Mouse (Mus musculus) lung, postnatal 4 days (tissue): ENCODE measurements around the gene Hacl1.

ENCODE experiments used
- DNase-seq, 2 experiments: peaks; one replicate each; pipeline ENCODE4 v3.0.0; 2021

Hacl1 gene

DNA sequence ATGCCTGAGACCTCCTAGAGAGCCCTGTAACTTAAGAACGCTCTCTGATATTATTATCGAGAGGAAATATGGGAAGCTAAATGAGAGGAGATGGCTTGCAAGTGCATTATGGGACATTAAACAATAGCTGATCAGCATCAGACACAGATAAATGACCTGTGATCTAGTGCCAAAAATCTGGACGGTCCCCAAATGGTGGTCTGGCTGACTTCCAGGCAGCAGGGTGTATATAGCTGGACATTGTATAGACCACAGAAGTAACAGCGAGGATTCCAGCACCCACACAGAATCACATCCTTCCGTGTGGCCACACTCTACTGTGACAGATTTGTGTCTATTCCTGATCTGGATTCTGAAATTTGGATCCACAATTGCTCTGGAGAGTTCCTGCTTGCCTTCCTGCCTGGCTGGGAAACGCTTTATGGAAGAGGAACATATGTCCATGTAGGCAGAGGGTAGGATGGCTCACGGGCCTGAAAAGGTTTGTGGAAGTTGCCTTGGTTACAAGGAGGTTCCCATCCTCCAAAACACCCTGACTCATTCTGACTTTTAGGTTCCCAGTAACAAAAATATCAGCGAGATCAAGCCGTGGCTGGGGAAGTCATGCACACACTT, 68.4 kb downstream of the Hacl1 start:
- DNase-seq: peak in 1 of 2 experiments; percentile 38

DNA sequence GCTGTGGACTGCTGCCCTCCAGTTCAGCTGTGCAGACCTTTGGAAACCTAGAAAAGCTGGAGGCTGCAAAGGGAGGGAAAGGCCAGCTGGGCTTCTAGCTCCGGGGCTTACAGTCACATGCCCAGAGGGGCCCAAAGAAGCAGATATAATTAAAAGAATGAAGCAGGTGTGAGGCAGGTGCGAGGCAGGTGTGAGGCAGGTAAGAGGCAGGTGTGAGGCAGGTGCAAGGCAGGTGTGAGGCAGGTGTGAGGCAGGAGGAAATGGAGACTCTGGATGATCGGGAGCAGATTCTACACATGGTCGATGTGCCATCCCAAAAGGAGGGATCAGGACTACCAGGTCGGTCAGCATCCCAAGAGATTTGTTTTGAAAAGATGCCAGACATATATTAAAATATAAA, 69.7 kb downstream of the Hacl1 start:
- DNase-seq: peak in 1 of 2 experiments; percentile 12

DNA sequence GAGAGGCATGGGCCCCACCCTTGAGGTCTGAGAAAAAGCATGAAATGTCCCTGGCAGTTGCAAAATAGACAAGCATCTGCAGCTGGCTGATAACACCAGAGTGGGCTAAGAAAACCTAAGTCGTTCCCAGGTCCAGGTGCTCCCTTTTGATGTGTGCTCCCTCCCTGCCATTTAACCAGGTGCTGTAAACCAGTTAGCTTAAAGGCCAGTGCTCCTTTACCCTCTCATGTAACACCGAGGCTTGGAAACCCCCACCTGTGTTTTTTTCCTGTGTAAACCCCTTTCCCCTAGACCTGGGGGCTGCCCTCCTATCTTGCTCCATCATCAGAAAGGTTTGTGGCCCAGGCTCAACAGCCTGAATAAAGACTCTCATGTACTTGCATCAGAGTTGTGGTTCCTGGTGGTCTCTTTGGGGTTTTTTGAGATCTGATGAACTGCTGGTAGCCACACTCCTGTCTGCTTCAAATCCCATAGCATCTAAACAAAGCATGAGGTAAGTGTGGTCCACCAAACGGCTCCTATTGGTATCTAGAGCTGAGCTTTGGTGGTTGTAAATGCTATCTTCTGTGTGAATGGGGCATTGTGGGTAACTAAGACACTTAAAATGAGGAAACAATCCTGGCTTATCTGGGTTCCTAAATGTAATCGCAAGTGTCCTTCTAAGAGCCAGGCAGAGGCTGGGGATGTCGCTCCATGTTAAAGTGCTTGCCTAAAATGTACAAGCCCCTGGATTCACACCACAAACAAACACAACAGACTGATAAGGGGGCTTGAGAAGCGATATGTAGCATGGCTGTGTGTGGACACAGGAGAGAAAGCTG, 70.7 kb downstream of the Hacl1 start:
- no peak for DNase-seq

DNA sequence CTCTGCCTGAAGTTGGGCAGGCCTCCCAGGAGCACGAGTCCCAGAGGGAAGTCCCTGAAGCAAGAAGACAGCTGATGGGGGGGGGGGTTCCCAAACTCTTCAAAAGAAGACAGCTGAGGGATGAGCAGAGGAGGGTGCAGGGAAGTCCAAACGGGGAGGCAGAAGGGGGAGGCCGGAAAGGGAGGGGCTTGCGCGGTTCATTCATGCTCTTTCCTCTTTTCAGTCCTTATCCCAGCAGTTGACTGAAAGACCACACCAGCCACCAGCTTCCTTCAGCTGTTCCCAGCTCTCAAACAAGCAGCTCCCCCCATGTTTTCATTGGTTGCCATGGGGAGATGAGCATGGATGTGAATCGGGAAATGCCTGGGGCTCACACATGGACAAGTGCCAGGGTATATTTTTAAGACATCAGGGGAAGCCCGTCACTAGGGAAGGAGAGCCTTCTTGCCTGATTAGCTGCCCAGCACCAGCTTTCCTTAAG, 71.9 kb downstream of the Hacl1 start:
- DNase-seq: peak; percentile 55 to 78

DNA sequence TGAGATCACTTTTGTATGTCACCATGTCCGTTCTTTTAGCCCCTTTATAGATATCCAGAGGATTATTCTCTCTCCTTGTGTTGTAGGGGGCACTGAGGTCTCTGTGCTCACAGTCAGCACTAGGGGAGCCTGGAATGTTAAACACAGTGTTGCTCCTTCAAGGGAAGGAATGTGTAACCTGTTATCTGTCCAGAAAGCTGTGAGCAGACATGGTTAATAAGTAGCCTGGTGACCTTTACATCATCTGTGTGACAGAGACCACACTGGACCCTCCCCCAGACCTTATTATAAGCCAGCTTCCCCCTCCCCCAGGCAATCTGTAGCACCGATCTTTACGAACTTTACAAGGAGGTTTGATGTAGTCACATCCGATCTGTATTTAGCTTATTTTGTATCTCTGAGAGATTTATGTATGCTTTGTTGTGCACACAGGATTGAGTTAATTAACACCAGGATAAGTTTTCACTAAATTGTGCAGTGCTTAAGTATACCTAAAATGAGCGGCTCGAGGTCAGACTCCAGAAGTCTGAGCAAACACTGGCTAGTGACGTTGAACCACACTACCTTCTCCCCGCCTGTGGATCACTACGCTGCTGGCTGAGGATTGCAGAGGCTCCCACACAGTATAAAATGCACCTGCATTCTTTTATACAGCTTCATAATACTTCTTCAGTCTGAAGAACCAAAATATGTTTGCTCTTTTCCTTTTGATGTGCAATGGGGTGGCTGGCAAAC, 75.4 kb downstream of the Hacl1 start:
- DNase-seq: no peak

DNA sequence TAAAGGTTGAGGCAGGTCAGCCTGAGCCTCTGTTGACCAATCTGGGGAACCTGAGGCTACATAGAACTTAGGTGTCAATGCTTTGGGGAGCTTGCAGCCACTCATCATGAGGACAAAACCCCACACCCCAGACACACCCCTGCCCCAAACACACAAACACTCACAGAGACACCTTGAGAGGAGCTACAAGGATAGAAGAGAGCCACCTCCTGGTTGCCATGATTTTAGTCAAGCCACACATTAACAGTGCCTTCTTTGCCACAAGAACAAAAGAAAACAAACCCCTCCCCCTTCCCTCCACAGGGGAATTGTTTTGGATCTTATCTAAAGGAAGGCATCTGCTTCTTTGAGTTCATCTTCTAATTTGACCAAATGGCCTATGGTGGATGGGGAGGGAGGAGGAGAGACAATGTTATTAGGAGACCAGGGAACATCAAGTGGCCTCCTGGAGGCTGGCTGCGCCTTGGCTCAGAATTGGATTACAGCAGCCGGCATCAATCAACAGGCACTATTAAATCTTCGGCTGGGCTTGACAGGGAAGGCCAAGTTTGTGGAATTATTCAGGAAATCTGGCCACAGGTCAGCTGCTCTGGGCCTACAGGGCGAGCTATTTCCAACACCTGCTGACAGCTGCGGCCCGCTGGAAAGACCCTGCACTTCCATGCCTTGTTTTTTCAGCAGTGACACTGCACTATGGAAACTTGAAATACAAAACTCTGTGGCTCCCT, 76.5 kb downstream of the Hacl1 start:
- DNase-seq: peak; percentile 77 to 92

DNA sequence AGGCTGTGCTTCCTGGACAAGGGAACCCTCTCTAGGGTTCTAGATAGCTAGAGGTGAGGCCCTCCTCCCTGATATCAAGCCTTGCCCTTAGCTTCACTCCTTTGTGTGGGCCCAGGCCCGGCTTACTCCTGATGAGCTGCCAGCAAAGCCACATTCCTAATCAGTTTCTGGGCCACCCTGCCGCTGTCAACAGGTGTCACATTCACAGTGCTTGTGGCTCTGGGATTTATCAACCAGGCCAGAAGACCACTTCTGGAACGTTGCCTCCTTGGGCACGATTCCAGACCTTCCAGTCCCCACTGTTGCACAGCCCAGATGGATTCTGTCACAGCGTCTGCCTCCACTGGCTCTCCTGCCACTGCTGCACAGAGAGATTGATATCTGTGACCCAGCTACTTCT, 80.2 kb downstream of the Hacl1 start:
- DNase-seq: peak; percentile 62 to 88

DNA sequence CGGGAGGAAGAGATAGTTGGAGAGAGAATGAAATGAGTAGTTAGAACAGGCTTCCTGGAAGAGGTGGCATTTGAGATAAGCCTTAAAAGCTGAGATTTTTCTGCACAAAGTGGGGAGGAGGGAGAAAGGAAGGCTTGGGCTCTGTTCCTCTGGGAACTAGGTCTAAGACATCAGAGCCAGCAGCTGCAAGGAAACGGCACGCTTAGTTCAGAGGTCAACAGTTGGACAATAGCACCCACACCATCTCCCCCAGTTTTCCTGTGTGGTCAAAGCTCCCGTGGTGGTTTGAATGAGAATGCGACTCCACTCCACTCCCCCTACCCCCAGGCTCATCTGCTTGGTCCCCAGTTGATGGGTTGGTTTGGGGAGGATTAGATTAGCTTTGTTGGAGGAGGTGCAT, 81.9 kb downstream of the Hacl1 start:
- DNase-seq: peak; percentile 59 to 82

DNA sequence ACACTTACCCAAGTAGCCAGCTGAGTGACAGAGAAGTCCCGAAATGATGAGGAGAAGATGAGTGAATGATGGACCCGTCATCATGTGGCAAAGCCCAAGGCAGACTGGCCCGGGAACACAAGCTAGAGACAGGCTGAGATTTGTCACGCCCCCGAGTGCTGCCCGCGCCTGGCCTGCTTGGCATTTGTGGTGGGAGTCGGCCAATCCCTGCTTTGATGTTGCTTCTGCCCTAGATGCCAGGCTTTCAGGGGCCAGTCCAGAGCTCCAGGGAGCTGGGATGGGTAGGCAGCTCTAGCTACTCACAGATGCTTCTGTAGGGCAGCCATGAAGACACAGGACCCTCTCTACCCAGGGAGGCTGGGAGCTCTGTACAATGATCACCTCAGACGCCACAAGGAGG, 83.3 kb downstream of the Hacl1 start:
- peak in 1 of 2 experiments; percentile 34 for DNase-seq

DNA sequence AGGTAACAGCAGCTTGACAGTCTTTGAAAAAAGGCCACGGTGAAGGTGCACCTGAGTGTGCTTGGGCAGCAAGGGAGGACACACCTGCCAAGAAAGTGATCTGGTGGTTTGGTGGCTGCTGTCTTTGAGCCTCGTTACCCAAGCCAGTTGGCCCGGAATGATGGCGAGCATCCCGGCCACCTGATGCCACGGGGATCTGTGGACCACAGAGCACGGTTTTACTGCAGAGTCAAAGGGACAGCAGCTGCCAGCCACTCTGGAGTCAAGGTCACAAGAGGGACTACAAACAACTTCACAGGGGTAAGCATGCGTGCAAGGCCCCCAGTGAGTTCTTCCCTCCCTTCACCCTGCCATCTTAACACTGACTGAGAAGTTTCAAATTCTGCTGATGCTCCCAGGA, 83.8 kb downstream of the Hacl1 start:
- DNase-seq: peak in 1 of 2 experiments; percentile 20

DNA sequence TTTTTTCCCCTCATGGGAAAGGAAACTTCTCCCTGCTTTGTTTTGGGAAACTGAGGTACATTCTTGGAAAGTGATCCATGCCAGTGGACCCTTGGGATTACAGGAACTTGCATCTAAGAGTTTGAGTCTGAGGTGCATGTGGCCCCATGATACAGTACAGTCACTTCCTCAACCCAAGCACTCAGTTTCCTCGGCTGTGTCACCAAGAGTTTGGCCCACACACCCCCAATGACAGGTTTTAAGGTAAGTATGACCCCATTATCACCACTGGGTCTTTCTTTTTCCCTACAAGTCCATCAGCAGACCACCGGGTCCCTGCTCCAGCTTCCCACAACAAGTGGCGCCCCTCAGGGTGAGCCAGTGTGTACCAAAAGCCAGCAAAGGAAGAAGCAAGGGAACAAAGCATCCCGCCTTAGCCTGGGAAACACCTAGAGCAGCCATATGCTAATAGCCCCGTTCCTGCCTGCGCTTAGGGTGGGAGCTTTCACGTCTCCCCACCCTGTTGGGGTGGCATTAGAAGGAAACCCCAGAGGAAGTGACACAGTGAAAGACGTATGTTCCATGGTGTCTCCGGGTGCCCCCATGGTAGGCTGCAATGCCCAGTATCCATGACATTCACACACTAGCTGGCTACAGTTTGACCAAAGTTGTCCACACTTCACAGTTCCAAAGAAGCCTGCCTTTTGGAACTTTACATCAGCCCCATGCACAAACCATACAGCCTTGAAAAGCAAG, 84.4 kb downstream of the Hacl1 start:
- peak in 1 of 2 experiments; percentile 15 for DNase-seq

DNA sequence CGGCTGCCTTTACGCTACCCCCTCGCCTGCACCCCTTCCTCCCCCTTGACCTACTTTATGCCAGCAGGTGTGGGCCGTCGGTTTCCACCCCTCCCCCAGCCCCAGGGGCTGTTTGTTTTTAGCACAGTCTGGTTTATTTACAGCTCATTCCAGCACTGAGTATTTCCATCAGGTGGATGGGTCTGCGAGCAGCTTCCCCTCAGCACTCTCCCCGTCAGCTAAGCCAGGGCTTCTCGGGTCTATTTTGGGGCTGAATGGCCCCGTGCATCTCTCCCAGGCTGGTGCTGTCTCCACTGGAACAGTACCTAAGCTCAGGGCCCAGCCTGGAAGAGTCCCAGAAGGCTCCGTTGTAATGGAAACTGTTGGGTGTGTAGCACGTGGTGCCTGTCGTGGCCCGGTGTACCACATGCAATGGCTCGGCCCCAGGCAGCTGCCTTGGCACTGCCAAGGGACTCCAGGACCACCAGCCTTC, 85.1 kb downstream of the Hacl1 start:
- peak; percentile 22 to 61 for DNase-seq

DNA sequence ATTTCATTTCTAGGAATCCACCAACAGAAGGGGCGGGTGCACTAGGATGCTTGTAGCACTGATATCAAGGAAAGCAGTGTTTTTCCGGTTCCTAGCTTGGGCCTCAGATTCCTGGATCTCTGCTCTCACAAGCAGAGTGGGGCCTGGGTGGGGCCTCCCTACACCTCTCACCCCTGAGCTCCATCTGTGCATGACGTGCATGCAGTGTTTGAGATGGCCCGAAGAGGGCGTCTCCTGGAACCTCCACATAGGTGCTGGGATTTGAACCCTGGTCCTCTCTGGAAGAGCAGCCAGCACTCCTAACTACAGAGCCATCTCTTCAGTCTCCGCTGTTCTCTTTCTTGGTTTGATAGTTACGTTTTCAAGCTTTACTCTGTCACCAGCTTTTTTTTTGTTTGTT, 86.1 kb downstream of the Hacl1 start:
- no peak for DNase-seq
